Mouse (Mus musculus): ENCODE data around the gene Tifab.

Tifab gene

GRCm38 (mm10) chr13:56139167-56139751 is 39.4 kb downstream of the Tifab start:
- no peak for DNase-seq (ENCODE audit: low spot score in 2 of 2)

- DNase-seq (ENCODE audit: low spot score in 2 of 2) = no peak
Measured at GRCm38 (mm10) chr13:56136200-56136599, 42.5 kb downstream of the Tifab start, which contains the start of gene H2afy. Gene H2afy, minus strand, starts transcription at chr13:56136361.

GRCm38 (mm10) chr13:56135231-56136052 is 43.2 kb downstream of the Tifab start:
- peak; percentile 89 for DNase-seq (ENCODE audit: low spot score in 2 of 2)

GRCm38 (mm10) chr13:56134631-56135181 is 44.0 kb downstream of the Tifab start:
- DNase-seq (ENCODE audit: low spot score in 2 of 2) = no peak

- no peak for DNase-seq (ENCODE audit: low spot score in 2 of 2)
Measured at GRCm38 (mm10) chr13:56134031-56134430, 44.7 kb downstream of the Tifab start.

GRCm38 (mm10) chr13:56132941-56133340 is 45.7 kb downstream of the Tifab start:
- DNase-seq (ENCODE audit: low spot score in 2 of 2) = no peak

GRCm38 (mm10) chr13:56132326-56132936 is 46.3 kb downstream of the Tifab start:
- no peak for DNase-seq (ENCODE audit: low spot score in 2 of 2)

GRCm38 (mm10) chr13:56130544-56130943 is 48.1 kb downstream of the Tifab start:
- DNase-seq (ENCODE audit: low spot score in 2 of 2) = no peak

GRCm38 (mm10) chr13:56129578-56129977 is 49.1 kb downstream of the Tifab start:
- DNase-seq (ENCODE audit: low spot score in 2 of 2) = no peak

GRCm38 (mm10) chr13:56129014-56129413 is 49.7 kb downstream of the Tifab start:
- no peak for DNase-seq (ENCODE audit: low spot score in 2 of 2)

- DNase-seq (ENCODE audit: low spot score in 2 of 2) = no peak
Measured at GRCm38 (mm10) chr13:56125632-56126031, 53.1 kb downstream of the Tifab start.

Measured in right cerebral cortex, adult 2 months (tissue).